Mouse (Mus musculus) heart, embryonic 14.5 days (tissue): Measurements from ENCODE around the gene Apoe. TPM values are rescaled to one million over a fixed set of nuclear protein-coding genes. Genes with fewer than 3 reads are reported as not detected.

ENCODE experiments used
- ATAC-seq: fragments of 200-750 bp; cut with Nextera tagmentation; 2 replicates; pipeline ENCODE4 v1.8.0; 2017; ENCODE audit warnings: low read depth, moderate TSS enrichment; ENCODE audit not compliant: insufficient number of reproducible peaks, insufficient read depth, low FRiP score
- H3K27ac ChIP-seq, 2 experiments: fragments of 200-500 bp in 1 of 2; fragments of 300-500 bp in 1 of 2; sonication (generic) in 1 of 2; replicated peaks in 1 of 2; 2 replicates each; pipeline ENCODE4 v1.5.1; 2012 to 2014; ENCODE audit warnings: low read depth in 2 of 2, low read length in 2 of 2, control low read depth in 1 of 2, mild to moderate bottlenecking in 1 of 2, mixed read lengths in 1 of 2; ENCODE audit not compliant: control insufficient read depth in 1 of 2, insufficient read depth in 1 of 2
- H3K27me3 ChIP-seq: fragments of 300-500 bp; sonication (generic); 2 replicates; pipeline ENCODE4 v1.6.1; 2014; ENCODE audit warnings: mild to moderate bottlenecking, low read length, control low read depth; ENCODE audit not compliant: control insufficient read depth, insufficient read depth
- H3K36me3 ChIP-seq: fragments of 300-500 bp; sonication (generic); 2 replicates; pipeline ENCODE4 v1.6.1; 2014; ENCODE audit warnings: mild to moderate bottlenecking, control low read depth, low read length, mixed read lengths; ENCODE audit not compliant: control insufficient read depth, insufficient read depth
- H3K4me1 ChIP-seq, 2 experiments: fragments of 200-500 bp in 1 of 2; fragments of 300-500 bp in 1 of 2; sonication (generic) in 1 of 2; 2 replicates each; pipeline ENCODE4 v1.6.1; 2012 to 2014; ENCODE audit warnings: low read length in 2 of 2, control low read depth in 1 of 2, mixed read lengths in 1 of 2; ENCODE audit not compliant: control insufficient read depth in 2 of 2, insufficient read depth in 2 of 2
- H3K4me2 ChIP-seq: fragments of 300-500 bp; sonication (generic); 2 replicates; pipeline ENCODE4 v1.6.1; 2014; ENCODE audit warnings: mild to moderate bottlenecking, low read length
- H3K4me3 ChIP-seq, 2 experiments: fragments of 200-500 bp in 1 of 2; fragments of 300-500 bp in 1 of 2; sonication (generic) in 1 of 2; 2 replicates each; pipeline ENCODE4 v1.5.1; 2012 to 2014; ENCODE audit warnings: low read length in 2 of 2, mild to moderate bottlenecking in 2 of 2, control low read depth in 1 of 2, low read depth in 1 of 2, moderate library complexity in 1 of 2; ENCODE audit not compliant: control insufficient read depth in 1 of 2, insufficient read depth in 1 of 2
- H3K9ac ChIP-seq: fragments of 300-500 bp; sonication (generic); 2 replicates; pipeline ENCODE4 v1.6.1; 2014; ENCODE audit warnings: mild to moderate bottlenecking, low read length
- H3K9me3 ChIP-seq: fragments of 300-500 bp; sonication (generic); 2 replicates; pipeline ENCODE4 v1.6.1; 2016; ENCODE audit warnings: low read length, control low read depth; ENCODE audit not compliant: control insufficient read depth
- WGBS: fragments of 180-500 bp; shearing (Covaris S2); extraction: QIAGEN DNeasy Blood & Tissue Kit; methylation state at CpG from one replicate; pipeline ENCODE4 v1.1.7; 2014; 5-methylcytosine and 5-hydroxymethylcytosine counted together
- polyA plus RNA-seq: library from polyadenylated mRNA; unstranded; fragments of >200 nt; fragmentation: Nextera tagmentation; extraction: Ambion mirVana; gene quantifications from 2 replicates; pipeline ENCODE4 v1.2.1, GENCODE M21; 2014

The Apoe gene
- polyA plus RNA-seq, 1 experiment from 2014 or later, result 695 TPM

DNA sequence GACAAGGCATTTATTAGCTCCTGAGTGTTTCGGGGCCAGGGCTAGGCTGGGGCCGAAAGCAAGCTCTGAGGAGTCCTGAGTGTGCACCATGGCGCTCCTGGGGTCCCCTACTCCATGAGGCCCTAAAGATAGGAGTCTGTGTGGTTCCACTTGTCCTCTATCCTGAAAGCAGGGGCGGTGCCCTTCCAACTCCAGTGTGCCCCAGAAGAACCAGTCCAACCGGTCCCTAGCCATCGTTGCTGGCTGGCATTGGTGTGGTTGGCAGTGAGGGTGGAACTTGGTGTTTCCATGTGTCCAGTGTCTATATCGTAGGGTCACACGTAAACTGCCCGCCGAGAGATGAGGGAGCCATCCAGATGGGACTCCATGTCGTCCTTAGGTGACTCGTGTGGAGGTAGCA lies 25.2 kb upstream of the Apoe start:
- H3K27ac ChIP-seq, result no peak overlapping the region
- H3K9me3 ChIP-seq, result peaks cover 15% of the 10 kb centered on the region

DNA sequence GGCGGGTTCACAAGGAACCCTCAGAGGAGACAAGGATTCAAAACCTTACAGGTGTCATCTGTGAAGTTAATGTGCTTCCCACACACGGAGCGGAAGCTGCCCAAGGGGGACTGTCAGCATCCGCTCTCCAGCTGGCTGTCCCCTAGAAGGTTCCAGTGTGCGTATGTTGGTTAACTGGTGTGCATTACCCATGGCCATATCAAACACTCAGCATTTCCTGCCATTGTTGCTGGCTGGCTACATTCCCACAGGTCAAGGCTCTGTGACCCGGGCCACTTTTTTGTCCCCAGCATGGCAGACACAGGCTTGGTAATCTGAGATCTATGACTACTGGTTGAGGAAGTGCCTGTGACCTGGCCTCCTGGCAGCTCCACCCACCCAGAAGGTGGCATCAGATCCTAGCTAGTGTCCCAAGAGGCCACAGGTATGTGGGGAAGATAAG lies 23.8 kb upstream of the Apoe start:
- peaks cover 0 to 2% of the 10 kb centered on the region in 2 experiments; a peak in 1 of 4 replicates for H3K4me1 ChIP-seq
- H3K36me3 ChIP-seq, result peaks cover 79% of the 10 kb centered on the region
- no peak overlapping the region for H3K4me2 ChIP-seq
- H3K4me3 ChIP-seq, result no peak overlapping the region
- ATAC-seq, result peak; percentile 65; the same call in 1 of the 2 replicates
- H3K27ac ChIP-seq, result peak overlapping the region; percentile 78 to 82
- H3K27me3 ChIP-seq, result no peaks in the 10 kb centered on the region
- H3K9ac ChIP-seq, result no peak overlapping the region
- WGBS, result 78% methylated on average over 6 of the region's 6 CpGs
- H3K9me3 ChIP-seq, result peaks cover 15% of the 10 kb centered on the region

More for the DNA sequence above, 25.2 kb upstream of the Apoe start:
- H3K27me3 ChIP-seq, result no peaks in the 10 kb centered on the region
- H3K4me2 ChIP-seq, result no peak overlapping the region
- no peak for ATAC-seq
- H3K9ac ChIP-seq, result no peak overlapping the region
- peaks cover 82% of the 10 kb centered on the region for H3K36me3 ChIP-seq
- H3K4me3 ChIP-seq, result no peak overlapping the region
- 95% methylated on average over 12 of the region's 12 CpGs for WGBS
- H3K4me1 ChIP-seq, result peaks cover 0 to 2% of the 10 kb centered on the region in 2 experiments; a peak in 1 of 4 replicates

DNA sequence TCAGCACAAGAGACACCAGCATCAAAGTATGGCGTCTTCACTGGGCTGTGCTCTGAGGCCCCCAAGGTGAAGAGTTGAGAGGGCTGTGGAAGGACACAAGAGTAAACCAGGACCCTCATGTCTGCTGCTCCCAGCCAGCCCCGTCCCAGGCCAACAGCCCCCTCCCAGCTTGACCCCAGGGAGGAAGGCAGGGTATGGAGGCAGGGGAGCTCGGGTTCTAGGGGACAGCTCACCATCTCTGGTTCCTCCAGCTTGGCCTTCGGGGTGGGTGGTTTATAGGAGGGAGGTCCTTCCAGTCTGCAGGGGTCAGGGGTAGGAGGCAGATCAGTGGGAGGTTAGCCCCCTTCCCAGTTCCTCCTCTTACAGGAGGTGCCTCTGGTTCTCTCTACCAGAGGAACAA lies 20.2 kb upstream of the Apoe start:
- H3K9ac ChIP-seq, result no peak overlapping the region
- no peak for ATAC-seq
- 88% methylated on average over 4 of the region's 4 CpGs for WGBS
- H3K9me3 ChIP-seq, result peaks cover 15% of the 10 kb centered on the region
- H3K27ac ChIP-seq, result no peak overlapping the region
- no peak overlapping the region for H3K4me3 ChIP-seq
- peaks cover 57% of the 10 kb centered on the region for H3K36me3 ChIP-seq
- H3K4me1 ChIP-seq, result peaks cover 2 to 11% of the 10 kb centered on the region in 2 experiments
- no peak overlapping the region for H3K4me2 ChIP-seq
- H3K27me3 ChIP-seq, result no peaks in the 10 kb centered on the region

DNA sequence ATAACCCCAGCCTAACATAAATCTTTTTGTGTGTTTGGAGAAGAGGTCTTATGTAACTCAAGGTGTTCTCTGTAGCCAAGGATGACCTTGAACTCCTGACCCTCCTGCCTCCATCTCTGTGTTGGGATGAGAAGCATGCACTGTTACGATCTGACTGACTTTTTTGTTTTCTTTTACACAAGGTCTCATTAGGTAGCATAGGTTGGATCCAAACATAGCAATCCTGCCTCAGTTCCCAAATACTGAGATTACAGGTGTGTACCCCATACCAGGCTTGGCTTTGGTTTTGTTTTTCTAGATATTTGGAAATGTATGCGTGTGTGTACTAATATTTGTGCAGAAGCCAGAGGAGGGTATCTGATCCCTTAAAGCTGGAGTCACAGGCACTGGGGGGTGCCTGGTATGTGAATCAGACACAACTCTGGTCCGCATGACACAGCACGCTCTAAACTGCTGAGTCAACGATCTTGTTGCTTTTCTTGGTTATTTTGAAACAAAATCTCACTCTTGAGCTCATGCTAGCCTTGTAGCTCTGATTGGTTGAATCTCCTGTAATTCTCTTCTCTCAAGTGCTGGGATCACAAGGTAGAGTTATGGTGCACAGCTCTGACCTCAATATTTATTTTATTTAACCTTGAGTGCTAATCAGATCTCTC lies 19.4 kb upstream of the Apoe start:
- 92% methylated on average over 5 of the region's 5 CpGs for WGBS
- H3K36me3 ChIP-seq, result peaks cover 57% of the 10 kb centered on the region

DNA sequence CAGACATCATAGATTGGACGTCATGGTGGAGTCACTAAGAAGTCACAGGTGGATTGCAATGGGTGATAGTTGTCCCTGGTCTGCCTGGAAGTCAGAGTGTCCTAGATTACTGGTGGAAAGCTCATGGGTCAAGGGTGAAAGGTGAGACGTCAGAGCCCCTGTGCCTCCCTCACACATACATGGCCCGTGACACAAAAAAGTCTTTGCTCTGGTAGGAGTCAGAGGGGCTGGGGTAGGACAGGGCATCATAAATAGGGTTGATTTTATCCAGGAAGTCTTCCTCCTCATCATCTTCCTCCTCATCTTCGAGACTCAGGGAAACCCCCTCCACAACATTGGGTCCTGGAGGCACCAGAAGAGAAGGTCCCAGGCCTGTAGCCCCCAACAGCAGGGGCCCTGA lies 18.4 kb upstream of the Apoe start:
- no peak overlapping the region for H3K27ac ChIP-seq
- WGBS, result 84% methylated on average over 4 of the region's 4 CpGs
- peaks cover 3 to 19% of the 10 kb centered on the region in 2 experiments for H3K4me1 ChIP-seq
- H3K9ac ChIP-seq, result no peak overlapping the region
- peaks cover 15% of the 10 kb centered on the region for H3K9me3 ChIP-seq
- H3K36me3 ChIP-seq, result peaks cover 57% of the 10 kb centered on the region
- no peak overlapping the region for H3K4me3 ChIP-seq
- no peak overlapping the region for H3K4me2 ChIP-seq
- no peak for ATAC-seq
- H3K27me3 ChIP-seq, result no peaks in the 10 kb centered on the region

More for the DNA sequence above, 19.4 kb upstream of the Apoe start:
- Histone ChIP-seq H3K4me3 (no peak overlapping the region), H3K9ac (no peak overlapping the region), H3K27ac (no peak overlapping the region), H3K9me3 (peaks cover 15% of the 10 kb centered on the region), H3K4me1 (peaks cover 4 to 18% of the 10 kb centered on the region in 2 experiments), H3K27me3 (no peaks in the 10 kb centered on the region), H3K4me2 (no peak overlapping the region)
- no peak for ATAC-seq

DNA sequence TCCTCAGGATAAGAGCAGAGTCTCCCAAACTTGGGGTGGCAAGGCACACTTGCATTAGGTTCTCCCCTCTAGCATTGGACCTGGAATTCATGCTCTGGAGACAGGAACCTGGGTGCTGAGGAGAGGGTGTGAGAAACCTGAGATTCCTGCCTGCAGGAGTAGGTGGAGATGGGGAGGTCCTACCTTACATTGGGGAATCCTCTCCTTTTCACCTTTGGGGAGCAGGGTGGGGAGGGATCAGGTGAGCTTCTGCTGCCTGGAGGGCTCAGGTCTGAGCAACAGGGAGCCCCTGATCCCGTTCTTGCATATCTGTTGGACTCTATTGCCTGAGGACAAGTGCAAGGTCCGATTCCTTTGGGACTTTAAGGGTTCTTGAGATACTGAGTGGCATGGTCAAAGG lies 17.8 kb upstream of the Apoe start:
- peak overlapping the region; percentile 77 for H3K4me2 ChIP-seq
- no peak overlapping the region for H3K4me3 ChIP-seq
- peaks cover 15% of the 10 kb centered on the region for H3K9me3 ChIP-seq
- ATAC-seq, result no peak
- H3K4me1 ChIP-seq, result peaks cover 3 to 19% of the 10 kb centered on the region in 2 experiments
- H3K9ac ChIP-seq, result peak overlapping the region; percentile 45; the same call in 1 of the 2 replicates
- peaks cover 63% of the 10 kb centered on the region for H3K36me3 ChIP-seq
- WGBS, result 96% methylated on average over 2 of the region's 2 CpGs
- H3K27me3 ChIP-seq, result no peaks in the 10 kb centered on the region
- peak overlapping the region in 1 of 2 experiments; percentile 75; a peak in 1 of 4 replicates for H3K27ac ChIP-seq

DNA sequence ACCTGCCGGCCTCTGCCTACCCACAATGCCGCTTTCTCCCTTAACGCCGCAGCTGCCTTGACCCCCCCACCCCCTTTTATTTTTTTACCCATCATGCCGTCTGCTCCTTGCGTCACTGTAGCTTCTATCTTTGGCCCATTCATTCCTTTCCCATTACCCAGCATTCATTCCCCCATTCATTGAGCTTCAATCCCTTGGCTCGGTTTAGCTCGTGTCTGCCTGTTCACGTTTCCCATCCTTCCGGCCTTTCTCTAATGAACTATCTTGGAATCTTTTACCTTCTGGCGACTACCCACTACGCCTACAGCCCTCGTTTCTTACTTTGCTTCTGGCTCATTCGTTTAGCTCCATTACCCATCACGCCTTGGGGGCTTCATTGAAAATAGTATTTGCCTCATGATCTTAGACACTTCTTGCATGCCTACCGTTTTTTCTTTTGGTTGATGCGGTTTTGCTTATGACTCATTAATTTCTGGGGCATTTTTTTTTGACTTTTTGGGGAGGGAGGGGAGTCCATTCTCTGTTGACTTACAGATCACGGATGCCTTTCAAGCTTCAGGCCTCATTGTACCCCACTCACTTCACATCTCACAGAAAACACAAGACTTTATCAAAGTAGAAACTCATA lies 17.2 kb upstream of the Apoe start:
- Histone ChIP-seq H3K36me3 (peaks cover 68% of the 10 kb centered on the region), H3K27ac (peak overlapping the region; percentile 60 to 75), H3K9me3 (peaks cover 8% of the 10 kb centered on the region), H3K27me3 (no peaks in the 10 kb centered on the region), H3K9ac (peak overlapping the region; percentile 45), H3K4me3 (peak overlapping the region; percentile 33 to 44), H3K4me1 (peaks cover 3 to 19% of the 10 kb centered on the region in 2 experiments), H3K4me2 (peak overlapping the region; percentile 77)
- WGBS, result 6% methylated on average over 18 of the region's 18 CpGs
- no peak for ATAC-seq
